Mouse (Mus musculus): Measurements from ENCODE around the gene Wfikkn1.

The Wfikkn1 gene

GRCm38 (mm10) chr17:25880196-25880910 lies at the start of gene Wfikkn1:
Gene Wfikkn1 (minus strand): TSS chr17:25880858.
- peak; percentile 59 for DNase-seq

GRCm38 (mm10) chr17:25925348-25925747 lies 44.7 kb upstream of the Wfikkn1 start:
- DNase-seq, result peak; percentile 53

GRCm38 (mm10) chr17:25922120-25922519 lies 41.5 kb upstream of the Wfikkn1 start:
- peak; percentile 72 for DNase-seq

DNA sequence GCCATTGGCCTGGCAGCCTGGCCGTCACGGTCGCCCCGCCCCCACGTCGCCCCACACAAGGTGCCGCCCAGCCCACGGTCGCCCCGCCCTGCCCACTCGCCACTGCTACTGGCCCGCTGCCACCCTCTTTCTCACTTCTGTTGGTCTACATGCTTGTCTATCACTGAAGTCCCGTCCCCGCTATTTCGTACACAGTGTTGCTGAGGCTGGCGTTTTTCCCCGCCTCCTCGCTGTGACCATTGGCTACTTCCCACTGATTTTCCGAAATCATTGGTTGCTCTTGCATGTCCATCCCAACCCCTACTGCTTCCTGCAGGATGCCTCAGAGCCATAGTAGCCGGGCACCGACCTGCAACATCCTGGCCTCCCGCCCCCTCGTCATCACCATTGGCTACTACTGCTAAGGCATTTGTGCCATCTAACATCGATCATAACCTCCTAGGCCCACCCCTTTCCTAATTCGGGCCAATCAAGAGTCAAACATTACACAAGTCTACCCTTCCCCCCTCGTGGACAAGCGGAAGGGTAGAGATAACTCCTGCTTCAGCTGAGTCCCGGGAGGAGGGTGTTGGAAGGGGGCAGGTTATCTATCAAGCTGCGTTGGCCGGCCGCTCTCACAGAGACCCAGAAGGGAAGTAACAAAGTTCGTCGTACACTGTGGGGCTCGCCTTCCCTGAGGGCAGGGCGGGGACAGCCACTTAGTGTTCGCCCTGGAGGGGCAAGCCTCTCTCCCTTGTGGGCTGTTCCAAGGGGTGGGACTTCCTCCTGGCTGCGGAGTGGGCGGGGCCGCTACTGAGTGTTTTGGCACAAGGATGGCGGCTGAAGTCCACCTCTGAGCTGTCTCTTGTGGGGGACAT lies 39.4 kb upstream of the Wfikkn1 start:
- peak; percentile 100 for DNase-seq

DNA sequence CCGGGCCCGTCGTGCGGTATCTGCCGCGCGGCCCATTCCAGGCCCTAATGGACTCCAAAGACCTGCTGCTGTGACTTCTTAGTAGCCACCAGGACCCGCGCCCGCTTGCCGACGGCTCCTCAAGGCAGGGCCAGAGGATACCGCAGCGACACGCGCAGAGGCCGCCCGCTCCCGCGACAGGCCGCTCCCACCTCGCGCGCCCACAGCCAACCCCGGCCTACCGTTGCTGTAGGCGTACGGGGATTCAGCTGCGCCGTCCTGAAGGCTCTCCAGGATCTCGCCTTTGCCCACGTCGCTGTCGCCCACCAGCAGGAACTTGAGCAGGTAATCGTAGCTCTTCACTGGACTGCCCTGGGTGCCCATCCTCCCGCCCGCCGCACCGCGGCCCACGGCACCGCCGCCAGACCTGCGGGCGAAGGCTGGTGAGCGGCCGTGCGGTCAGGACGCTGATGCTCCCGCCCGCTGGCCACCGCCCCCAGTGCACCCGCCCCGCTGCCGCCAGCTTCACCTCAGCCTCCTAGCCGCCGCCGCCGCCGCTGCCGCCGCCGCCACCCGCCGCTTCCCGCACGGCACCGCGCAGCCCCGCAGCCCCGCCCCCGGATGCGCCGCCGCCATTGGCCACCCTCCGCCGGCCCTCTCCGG lies 38.6 kb upstream of the Wfikkn1 start, which contains the start of gene Rab40c:
Rab40c (minus strand) TSS at position 584 of the 642 bp plus-strand sequence.
- DNase-seq, result no peak

GRCm38 (mm10) chr17:25918037-25918750 lies 37.5 kb upstream of the Wfikkn1 start:
- DNase-seq, result no peak

DNA sequence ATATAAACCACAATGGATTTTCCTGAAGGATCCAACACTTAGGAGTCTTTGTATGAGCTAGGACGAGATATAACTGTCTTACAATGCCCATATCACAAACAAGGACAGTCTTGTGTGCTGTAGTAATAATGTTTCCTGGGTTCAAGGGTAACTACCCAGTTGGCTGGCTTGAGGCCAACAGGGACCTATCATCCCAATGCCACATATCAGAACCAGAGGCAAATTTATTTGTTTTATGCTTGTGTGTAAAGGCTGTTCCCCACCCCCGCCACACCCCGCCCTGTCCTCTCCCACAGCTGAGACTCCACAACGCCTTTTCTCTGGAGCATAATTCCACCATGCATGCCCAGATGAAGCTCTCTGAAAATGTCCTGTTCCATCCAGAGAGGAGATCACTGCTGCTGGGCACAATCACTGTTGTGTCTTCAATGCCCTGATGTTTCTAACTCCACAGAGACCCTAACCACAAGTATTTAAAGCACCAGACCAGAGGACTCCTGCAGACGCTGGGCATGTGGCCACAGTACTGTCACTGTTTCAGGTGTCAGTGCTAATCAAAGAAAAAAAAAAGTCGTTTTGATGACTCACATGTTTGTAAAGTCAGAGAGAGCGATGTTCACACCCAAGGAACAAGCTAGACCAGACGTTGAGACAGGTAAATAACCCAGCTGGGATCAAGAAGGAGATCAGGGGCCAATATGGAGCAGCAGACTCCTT lies 36.4 kb upstream of the Wfikkn1 start:
- DNase-seq, result no peak

DNA sequence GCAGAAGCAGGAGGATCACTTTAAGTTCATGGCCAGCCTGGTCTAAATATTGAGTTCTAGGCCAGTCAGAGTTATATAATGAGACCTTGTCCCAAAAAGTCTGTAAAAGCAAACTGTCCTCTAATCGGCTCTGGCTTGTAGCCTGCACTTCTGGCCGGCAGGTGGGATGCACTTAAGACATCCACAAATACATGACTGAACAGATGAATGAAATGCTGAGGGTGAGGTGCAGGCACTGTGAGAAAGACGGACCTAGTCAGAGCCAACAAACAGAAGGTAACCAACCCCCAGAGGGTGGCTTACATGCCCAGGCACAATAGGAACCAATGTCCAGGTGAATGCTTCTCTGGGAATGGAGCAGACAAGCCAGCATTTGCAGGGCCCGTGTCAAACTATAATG lies 33.6 kb upstream of the Wfikkn1 start:
- peak; percentile 49 for DNase-seq

DNA sequence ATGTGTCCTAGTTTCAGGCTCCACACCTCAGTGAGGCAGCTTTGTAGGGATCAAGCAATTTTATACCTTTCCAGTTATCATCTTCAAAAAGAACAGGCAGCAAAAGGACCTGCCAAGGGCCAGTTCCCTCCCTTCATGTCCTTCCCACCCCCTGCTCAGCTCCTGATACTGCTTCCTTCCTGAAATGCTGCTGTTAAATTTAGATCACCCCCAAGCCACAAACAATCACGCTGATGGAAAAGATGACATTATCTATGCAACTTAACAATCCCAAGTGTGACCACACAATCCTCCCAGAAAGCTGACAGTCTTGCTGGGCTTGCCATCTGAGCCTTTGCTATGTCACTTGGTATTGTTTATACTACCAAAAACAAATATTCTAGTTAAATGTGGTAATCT lies 33.2 kb upstream of the Wfikkn1 start:
- DNase-seq, result no peak

DNA sequence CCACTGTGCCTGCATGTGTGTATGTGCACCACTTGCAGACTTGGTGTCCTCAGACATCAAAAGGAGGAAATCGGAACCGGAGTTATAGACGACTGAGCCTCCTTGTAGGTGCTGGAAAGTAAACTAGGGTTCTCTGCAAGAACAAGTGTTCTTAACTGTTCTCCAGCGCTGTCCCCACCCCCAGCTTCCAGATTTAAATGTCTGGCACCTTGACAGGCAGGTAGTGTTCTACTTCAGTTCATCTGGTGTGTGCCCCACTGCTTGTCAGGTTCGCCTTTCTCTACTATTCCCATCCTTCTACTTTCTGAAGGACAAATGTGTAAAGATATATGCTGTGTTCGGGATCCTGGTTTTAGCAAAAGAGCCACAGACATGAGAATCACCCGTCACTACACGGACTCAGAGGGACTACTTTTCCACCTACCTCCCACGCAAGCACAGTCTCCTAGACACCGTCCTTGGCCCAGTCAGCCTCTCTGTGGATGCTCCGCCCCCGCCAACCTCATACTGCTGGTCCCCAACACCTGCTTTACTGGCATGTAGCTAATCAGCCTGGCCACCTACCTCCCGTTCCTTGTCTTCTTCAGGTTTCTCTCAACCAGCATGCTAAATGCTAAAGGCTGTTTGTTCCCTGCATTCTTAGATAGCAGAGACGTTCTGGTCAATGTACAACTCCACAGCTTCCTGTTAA lies 32.7 kb upstream of the Wfikkn1 start:
- DNase-seq, result peak; percentile 82

DNA sequence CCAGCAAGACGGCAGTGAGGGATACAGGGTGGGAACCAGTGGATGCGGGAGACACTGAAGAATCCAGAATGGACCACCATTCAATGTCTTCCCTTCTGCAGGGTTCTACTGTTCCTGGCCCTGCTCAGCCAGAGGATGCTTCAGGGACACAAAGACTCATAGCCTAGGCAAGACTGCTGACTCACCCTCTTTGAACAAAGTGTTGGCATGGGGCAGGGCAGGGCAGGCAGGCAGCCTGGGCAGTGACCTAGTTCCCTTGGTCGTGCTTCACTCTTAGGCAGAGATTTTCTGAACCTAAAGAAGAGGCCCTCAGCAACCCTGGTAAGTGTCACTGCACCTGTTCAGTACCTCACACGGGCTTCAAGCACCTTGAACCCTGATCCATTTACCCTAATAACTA lies 31.2 kb upstream of the Wfikkn1 start:
- DNase-seq, result peak; percentile 84

- DNase-seq, result no peak
Measured at GRCm38 (mm10) chr17:25907640-25908039, 27.0 kb upstream of the Wfikkn1 start.

DNA sequence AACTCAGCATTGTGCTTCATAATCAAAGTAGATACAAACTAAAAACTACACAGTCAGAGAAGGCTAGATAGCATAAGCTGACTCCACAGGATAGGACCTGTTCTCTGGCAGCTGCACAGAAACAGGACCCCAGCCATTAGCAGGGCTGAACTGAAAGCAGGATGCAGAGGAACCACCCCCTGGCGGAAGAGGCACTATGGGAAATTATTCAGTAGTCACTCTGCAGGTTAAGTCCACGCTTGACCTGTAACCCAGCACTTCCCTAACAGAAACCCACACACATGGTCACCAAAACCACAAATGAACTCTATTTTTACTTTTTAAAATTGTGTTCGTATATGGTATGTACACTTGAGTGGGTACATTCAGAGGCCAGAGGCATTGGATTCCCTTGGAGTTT lies 22.4 kb upstream of the Wfikkn1 start:
- no peak for DNase-seq

- no peak for DNase-seq
Measured at GRCm38 (mm10) chr17:25900193-25900592, 19.5 kb upstream of the Wfikkn1 start.

- no peak for DNase-seq
Measured at GRCm38 (mm10) chr17:25895891-25896290, 15.2 kb upstream of the Wfikkn1 start.

DNA sequence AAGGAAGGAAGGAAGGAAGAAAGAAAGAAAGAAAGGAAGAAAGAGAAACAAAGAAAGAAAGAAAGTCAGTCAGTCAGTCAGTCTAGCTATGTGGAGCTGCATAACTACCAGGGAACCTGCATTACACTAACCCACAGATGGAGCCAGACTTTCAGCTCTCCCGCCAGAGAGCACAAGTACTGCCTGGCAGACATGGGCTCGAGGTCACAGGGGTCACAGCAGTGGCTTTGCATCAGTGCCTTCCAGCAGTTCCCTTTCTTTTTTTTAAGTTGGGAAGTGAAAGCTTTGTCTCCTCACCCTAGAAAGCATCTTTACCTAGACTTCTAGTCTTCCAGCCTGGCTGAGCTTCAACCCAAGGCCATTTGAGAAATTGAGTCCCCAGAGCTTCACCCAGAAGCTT lies 14.8 kb upstream of the Wfikkn1 start:
- no peak for DNase-seq

- DNase-seq, result peak; percentile 79
Measured at GRCm38 (mm10) chr17:25893975-25894617, 13.4 kb upstream of the Wfikkn1 start.

DNA sequence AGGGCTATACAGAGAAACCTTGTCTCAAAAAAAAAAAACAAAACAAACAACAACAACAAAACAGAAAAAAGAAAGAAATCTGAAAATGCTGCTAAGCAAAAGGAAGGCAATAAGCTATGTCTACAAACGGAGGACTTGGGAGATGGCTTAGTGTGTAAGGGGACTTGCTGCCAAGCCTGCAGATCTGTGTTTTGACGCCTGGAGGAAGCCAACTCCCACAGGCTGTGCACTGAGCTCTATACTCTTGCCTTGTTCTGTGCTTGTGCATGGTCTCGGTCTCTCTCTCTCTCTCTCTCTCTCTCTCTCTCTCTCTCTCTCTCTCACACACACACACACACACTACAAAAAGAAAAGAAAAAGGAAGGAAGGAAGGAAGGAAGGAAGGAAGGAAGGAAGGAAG lies 8.2 kb upstream of the Wfikkn1 start:
- no peak for DNase-seq

GRCm38 (mm10) chr17:25887467-25887866 lies 6.8 kb upstream of the Wfikkn1 start:
- no peak for DNase-seq

DNA sequence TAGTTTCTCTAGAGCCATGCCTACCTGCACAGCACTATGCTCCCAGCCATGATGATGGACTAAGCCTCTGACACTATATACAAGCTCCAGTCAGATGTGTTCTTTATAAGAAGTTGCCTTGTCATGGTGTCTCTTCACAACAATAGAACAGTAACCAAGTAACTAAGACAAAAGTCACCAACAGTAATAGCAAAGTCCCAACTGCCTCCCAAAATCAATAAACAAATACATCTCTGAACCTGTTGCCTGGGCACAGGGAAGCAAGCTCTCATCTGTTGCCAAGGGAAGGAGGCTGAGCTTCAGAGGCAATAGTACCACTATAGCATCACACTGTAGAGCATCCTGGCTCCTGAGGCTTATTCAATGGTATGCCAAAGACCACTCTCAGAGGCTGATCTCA lies 6.1 kb upstream of the Wfikkn1 start:
- no peak for DNase-seq

DNA sequence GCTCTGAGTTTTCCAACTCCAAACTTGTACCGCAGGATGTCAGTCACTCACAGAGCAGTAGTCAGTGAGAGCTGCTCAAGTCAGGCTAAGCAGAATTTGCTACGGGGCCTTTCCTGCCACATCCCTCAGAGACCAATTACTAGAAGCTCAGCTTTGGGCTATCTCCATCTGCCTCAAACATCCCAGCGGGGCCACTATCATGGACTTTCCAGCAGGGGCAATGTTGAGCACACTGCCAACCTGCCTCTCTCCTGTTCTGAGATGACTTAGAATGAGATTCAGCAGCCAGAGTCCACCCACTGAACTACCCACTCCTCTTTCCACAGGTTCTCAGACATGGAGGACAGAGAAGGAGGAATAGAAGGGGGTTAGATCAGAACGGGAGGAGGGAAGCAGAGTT lies 5.0 kb upstream of the Wfikkn1 start:
- no peak for DNase-seq
